Mouse (Mus musculus): Measurements from ENCODE around the gene Lpar5.

DNA sequence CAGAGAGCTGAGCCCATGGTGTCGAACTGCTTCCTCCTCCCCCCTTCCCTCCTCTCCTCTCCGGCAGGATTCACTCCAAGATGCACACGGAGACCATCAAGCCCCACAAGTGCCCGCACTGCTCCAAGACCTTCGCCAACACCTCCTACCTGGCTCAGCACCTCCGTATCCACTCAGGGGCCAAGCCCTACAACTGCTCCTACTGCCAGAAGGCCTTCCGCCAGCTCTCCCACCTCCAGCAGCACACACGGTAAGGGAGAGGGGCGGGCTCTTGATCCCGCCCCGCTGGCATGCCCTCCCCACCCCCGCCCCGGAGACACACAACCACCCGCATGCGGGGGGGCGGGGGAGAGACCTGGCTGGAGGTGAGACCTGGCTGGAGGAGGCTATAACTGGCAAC lies 36.1 kb upstream of the Lpar5 start:
- no peak for TF ChIP-seq CTCF (IDR thresholded peaks at IDR 0.05; ENCODE audit: borderline replicate concordance, insufficient read depth, low read length)
- TF ChIP-seq POLR2A (IDR thresholded peaks at IDR 0.05; ENCODE audit: low read depth, low read length): no peak

Measured in embryonic fibroblast, embryonic 13.5 days (primary cell).